Mouse (Mus musculus): ENCODE data around the gene Slc22a23. TPM values are rescaled to one million over a fixed set of nuclear protein-coding genes. Genes with fewer than 3 reads are reported as not detected.

Slc22a23 gene
- polyA plus RNA-seq, 1 experiment from 2014 or later, result 6.2 TPM

DNA sequence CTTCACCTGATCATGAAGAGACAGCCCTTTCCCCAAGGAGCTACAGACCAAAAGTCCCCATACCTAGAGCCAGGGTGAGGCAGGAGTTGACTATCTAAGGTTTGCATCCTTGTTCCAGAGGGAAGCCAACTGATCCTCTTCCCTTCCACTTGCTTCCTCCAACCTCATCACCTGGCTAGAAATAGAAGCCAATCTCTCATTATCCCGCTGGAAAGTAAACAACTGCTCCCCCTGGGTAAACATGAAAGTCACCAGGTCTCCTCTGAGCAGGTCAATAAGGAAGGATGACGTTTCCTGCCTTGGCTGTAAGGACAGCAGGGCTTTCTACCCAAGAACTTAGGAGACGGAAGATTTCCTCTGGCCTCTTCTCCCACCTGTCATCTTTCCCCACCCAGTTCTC, 98.2 kb downstream of the Slc22a23 start:
- Histone ChIP-seq H3K27me3 (no peaks in the 10 kb centered on the region), H3K36me3 (peaks cover 39% of the 10 kb centered on the region), H3K9ac (no peak overlapping the region), H3K27ac (no peak overlapping the region), H3K4me3 (replicated peaks) (no peak overlapping the region), H3K4me1 (replicated peaks) (peaks cover 36% of the 10 kb centered on the region), H3K9me3 (replicated peaks) (no peaks in the 10 kb centered on the region), H3K4me2 (no peak overlapping the region)
- ATAC-seq (ENCODE audit: low read depth), result no peak
- WGBS (ENCODE audit: insufficient replicate concordance), result 67% methylated on average over 3 of the region's 3 CpGs
- no peak for DNase-seq

DNA sequence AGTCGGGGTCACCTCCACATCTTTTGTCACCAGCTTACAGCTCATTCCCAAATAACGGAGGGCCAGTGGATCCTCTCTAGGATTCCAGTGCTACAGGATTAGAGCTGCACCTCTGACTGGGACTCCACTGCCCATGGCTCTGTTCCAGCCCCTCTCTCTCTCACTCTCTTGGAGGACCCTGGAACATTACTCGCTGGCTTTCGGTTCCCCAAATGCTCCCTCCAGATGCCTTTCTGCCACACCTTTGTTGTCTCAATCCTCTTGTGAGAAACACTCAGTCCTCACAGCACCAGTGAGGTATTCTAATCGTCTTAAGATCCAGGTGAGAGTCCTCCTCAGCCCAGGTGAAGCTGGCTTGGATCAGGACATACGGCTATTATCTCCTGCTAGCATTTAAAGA, 99.8 kb downstream of the Slc22a23 start:
- H3K27me3 ChIP-seq, result no peaks in the 10 kb centered on the region
- 88% methylated on average over 6 of the region's 6 CpGs for WGBS (ENCODE audit: insufficient replicate concordance)
- no peak overlapping the region for H3K4me2 ChIP-seq
- peaks cover 34% of the 10 kb centered on the region for H3K4me1 ChIP-seq (replicated peaks)
- no peak overlapping the region for H3K4me3 ChIP-seq (replicated peaks)
- no peaks in the 10 kb centered on the region for H3K9me3 ChIP-seq (replicated peaks)
- ATAC-seq (ENCODE audit: low read depth), result no peak
- H3K27ac ChIP-seq, result no peak overlapping the region
- peaks cover 32% of the 10 kb centered on the region; the same call in 1 of the 2 replicates for H3K36me3 ChIP-seq
- no peak for DNase-seq
- no peak overlapping the region for H3K9ac ChIP-seq

DNA sequence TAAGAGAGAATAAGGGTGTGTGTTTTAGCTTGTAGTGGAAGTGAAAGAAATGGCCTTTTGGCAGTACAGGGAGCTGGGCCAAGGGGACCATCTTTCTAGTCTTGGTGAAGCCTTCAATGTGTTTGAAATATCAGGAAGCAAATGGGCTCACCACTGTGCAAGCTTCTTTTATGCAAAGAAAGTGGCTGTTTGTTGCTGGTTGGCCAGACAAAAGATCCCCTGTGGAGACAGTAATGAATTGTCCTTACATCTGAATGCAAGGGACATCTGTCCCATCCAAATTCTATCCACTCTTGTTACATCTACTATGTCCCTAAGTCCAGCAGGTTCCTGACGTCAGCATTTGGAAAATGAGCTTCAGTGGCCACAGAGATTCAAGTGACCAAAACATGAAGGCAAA, 100.8 kb downstream of the Slc22a23 start:
- no peak for DNase-seq
- H3K36me3 ChIP-seq, result peaks cover 29% of the 10 kb centered on the region; the same call in 1 of the 2 replicates
- 84% methylated on average over 1 of the region's 1 CpGs for WGBS (ENCODE audit: insufficient replicate concordance)
- no peak overlapping the region for H3K4me3 ChIP-seq (replicated peaks)
- no peak overlapping the region for H3K9ac ChIP-seq
- peaks cover 32% of the 10 kb centered on the region for H3K4me1 ChIP-seq (replicated peaks)
- H3K27me3 ChIP-seq, result no peaks in the 10 kb centered on the region
- no peak overlapping the region for H3K27ac ChIP-seq
- H3K9me3 ChIP-seq (replicated peaks), result no peaks in the 10 kb centered on the region
- ATAC-seq (ENCODE audit: low read depth), result no peak
- H3K4me2 ChIP-seq, result no peak overlapping the region

DNA sequence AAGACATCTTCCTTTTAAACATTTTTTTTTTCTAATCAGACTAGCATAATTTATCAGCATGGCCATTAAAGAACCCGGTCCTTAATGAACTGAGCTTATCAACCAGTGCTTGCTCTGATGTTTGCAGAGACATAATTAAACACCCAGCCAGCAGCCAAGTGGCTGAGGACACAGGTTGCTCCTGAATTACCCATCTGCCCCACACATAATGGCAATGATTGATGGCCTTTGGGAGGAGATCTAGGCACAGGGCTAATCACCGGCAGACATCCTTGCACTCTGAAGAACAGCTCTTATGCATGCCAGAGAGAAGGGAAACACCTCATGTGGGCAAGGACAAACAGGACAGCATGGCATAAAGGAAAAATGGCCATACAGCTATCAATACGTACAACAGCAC, 102.8 kb downstream of the Slc22a23 start:
- ATAC-seq (ENCODE audit: low read depth), result no peak
- Histone ChIP-seq H3K9me3 (replicated peaks) (no peaks in the 10 kb centered on the region), H3K4me2 (no peak overlapping the region), H3K9ac (no peak overlapping the region), H3K4me1 (replicated peaks) (peaks cover 32% of the 10 kb centered on the region), H3K36me3 (peaks cover 26% of the 10 kb centered on the region; the same call in 1 of the 2 replicates), H3K27ac (no peak overlapping the region), H3K27me3 (no peaks in the 10 kb centered on the region), H3K4me3 (replicated peaks) (no peak overlapping the region)
- no peak for DNase-seq
- WGBS (ENCODE audit: insufficient replicate concordance), result 69% methylated on average over 3 of the region's 3 CpGs

DNA sequence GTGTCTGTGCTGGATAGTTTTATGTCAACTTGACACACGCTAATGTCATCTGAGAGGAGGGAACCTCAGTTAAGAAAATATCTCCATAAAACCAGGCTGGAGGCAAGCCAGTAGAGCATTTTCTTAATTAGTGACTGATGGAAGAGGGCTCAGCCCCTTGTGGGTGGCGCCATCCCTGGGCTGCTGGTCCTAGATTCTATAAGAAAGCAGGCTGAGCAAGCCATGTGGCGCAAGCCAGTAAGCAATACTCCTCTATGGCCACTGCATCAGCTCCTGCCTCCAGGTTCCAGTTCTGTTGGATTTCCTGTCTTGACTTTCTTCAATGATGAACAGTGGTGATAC, 104.9 kb downstream of the Slc22a23 start:
- no peak overlapping the region for H3K27ac ChIP-seq
- DNase-seq (no peak), ATAC-seq (ENCODE audit: low read depth) (no peak)
- H3K4me1 ChIP-seq (replicated peaks), result peaks cover 26% of the 10 kb centered on the region
- 77% methylated on average over 3 of the region's 3 CpGs for WGBS (ENCODE audit: insufficient replicate concordance)
- no peak overlapping the region for H3K4me2 ChIP-seq
- no peaks in the 10 kb centered on the region for H3K27me3 ChIP-seq
- no peaks in the 10 kb centered on the region for H3K9me3 ChIP-seq (replicated peaks)
- H3K9ac ChIP-seq, result no peak overlapping the region
- H3K36me3 ChIP-seq, result peaks cover 20% of the 10 kb centered on the region; the same call in 1 of the 2 replicates
- H3K4me3 ChIP-seq (replicated peaks), result no peak overlapping the region

DNA sequence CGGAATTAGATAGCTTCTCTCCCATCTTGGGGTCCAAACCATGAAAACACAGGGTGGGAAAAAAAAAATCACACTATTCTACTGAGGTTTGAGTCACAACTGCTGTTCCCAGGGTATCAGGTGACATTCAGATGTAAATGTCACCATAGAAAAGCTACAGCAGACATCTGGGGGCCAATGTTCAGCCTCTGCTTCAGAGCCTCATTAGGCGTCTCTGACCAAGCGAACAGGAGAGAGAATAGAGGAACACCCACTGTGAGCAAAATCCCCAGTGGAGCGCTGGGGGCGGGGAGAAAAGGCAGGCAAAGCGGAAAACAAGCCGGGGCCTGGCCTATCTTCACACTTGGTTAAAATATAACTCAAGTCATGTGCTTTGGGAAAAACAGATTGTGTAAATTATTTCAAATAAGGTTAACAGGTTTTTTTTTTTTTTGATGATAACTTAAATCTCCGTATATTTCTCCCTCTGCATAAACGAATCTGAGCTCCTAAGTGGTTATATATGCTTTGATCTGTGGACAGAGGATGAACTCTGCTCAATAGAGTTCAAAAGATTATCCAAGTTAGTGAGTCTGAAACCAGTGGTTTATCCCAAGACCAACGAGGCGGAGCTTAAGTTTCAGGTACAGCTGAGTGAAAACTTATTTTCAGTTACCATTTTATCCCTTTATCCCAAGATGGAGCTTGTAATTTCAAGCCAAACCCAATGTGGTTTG, 105.5 kb downstream of the Slc22a23 start:
- H3K27ac ChIP-seq, result peak overlapping the region; percentile 42; the same call in 1 of the 2 replicates
- DNase-seq (no peak), ATAC-seq (ENCODE audit: low read depth) (peak; percentile 22; the same call in 1 of the 2 replicates)
- H3K36me3 ChIP-seq, result peaks cover 24% of the 10 kb centered on the region; the same call in 1 of the 2 replicates
- H3K4me2 ChIP-seq, result 0 out of 2 replicates have a peak overlapping the region, but pooled peaks have one; percentile 3
- H3K9ac ChIP-seq, result no peak overlapping the region
- no peak overlapping the region for H3K4me3 ChIP-seq (replicated peaks)
- H3K9me3 ChIP-seq (replicated peaks), result no peaks in the 10 kb centered on the region
- WGBS (ENCODE audit: insufficient replicate concordance), result 78% methylated on average over 11 of the region's 11 CpGs
- H3K27me3 ChIP-seq, result no peaks in the 10 kb centered on the region
- H3K4me1 ChIP-seq (replicated peaks), result peaks cover 26% of the 10 kb centered on the region

DNA sequence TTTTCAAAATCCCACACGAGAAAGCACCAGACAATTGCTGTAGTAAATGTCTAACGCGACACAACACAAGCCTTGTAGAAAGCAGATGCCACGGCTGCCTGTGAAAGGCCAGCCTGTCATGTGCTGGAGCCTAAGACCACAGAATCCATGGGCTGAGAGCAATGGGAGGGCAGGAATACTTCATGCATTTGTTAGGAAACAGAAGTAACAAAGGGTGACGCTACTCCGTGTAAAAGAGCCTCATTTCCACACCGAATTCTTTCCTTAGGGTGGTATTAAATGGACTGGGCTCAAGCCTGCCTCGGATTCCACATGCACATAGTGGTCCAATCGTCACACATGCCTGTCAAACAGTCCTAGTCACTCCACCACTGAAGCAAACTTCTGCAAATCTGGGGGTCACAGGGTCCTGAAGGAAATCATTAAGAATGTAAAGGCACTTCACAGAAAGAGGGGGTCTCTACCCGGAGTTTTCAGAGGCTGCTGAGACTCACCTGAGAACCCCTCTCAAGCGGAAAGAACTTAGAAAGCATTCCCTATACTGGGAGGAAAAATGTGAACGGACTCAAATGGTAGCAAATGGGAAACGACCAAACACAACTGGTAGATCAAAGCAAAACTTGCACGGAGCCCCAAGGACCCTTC, 106.2 kb downstream of the Slc22a23 start:
- 60% methylated on average over 14 of the region's 14 CpGs for WGBS (ENCODE audit: insufficient replicate concordance)

DNA sequence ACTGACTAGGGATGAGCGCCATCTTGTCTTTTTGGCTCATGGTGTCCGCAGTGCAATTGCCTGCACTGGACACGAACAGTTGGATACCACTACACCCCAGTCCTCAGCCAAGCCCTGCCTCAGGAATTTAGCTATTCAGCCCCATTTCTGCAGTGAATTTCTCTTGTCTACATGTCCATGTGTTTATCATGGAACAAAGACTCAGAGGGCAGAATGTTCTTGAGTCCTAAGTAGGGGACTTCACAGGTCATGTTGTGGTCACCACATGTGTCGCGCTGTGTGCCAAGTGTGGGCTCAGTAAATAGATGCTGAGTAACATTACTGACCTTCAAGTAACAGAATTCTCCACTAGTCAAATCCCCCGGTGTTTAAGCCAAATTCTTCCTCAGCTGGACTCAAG, 109.9 kb downstream of the Slc22a23 start:
- no peak for DNase-seq
- no peaks in the 10 kb centered on the region for H3K9me3 ChIP-seq (replicated peaks)
- peaks cover 20% of the 10 kb centered on the region for H3K4me1 ChIP-seq (replicated peaks)
- no peak overlapping the region for H3K9ac ChIP-seq
- no peak for ATAC-seq (ENCODE audit: low read depth)
- WGBS (ENCODE audit: insufficient replicate concordance), result 92% methylated on average over 6 of the region's 6 CpGs
- H3K27ac ChIP-seq, result no peak overlapping the region
- H3K27me3 ChIP-seq, result no peaks in the 10 kb centered on the region
- H3K36me3 ChIP-seq, result peaks cover 9% of the 10 kb centered on the region; the same call in 1 of the 2 replicates
- no peak overlapping the region for H3K4me3 ChIP-seq (replicated peaks)
- no peak overlapping the region for H3K4me2 ChIP-seq

More for the DNA sequence above, 106.2 kb downstream of the Slc22a23 start:
- no peak overlapping the region for H3K9ac ChIP-seq
- ATAC-seq (ENCODE audit: low read depth) (no peak), DNase-seq (no peak)
- peak overlapping the region; percentile 42; the same call in 1 of the 2 replicates for H3K27ac ChIP-seq
- peaks cover 26% of the 10 kb centered on the region for H3K4me1 ChIP-seq (replicated peaks)
- H3K27me3 ChIP-seq, result no peaks in the 10 kb centered on the region
- no peak overlapping the region for H3K4me3 ChIP-seq (replicated peaks)
- H3K36me3 ChIP-seq, result peaks cover 20% of the 10 kb centered on the region; the same call in 1 of the 2 replicates
- 0 out of 2 replicates have a peak overlapping the region, but pooled peaks have one; percentile 3 for H3K4me2 ChIP-seq
- no peaks in the 10 kb centered on the region for H3K9me3 ChIP-seq (replicated peaks)

DNA sequence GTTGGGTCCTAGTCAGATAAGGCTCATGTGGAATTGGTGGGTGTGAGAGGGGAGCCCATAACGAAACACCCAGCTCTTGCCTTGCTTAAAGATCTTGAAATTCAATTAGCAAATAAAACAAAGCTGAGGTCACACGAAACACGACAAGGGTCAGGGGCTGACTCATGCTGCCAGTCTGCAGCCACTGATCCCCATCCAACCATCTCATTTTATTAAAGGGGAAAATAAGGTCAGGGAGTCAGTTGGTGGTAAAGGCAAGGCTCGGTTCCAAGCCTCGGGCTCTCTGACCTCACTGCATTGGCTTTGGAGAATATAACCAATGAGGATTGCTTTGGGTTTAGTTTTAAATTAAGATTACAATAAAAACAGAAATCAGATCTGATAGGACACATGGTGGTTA, 110.5 kb downstream of the Slc22a23 start:
- peaks cover 9% of the 10 kb centered on the region; the same call in 1 of the 2 replicates for H3K36me3 ChIP-seq
- H3K9me3 ChIP-seq (replicated peaks), result no peaks in the 10 kb centered on the region
- H3K4me3 ChIP-seq (replicated peaks), result no peak overlapping the region
- DNase-seq (no peak), ATAC-seq (ENCODE audit: low read depth) (no peak)
- no peak overlapping the region for H3K4me2 ChIP-seq
- H3K27ac ChIP-seq, result no peak overlapping the region
- H3K9ac ChIP-seq, result no peak overlapping the region
- no peaks in the 10 kb centered on the region for H3K27me3 ChIP-seq
- peaks cover 25% of the 10 kb centered on the region for H3K4me1 ChIP-seq (replicated peaks)
- WGBS (ENCODE audit: insufficient replicate concordance), result 74% methylated on average over 5 of the region's 5 CpGs

DNA sequence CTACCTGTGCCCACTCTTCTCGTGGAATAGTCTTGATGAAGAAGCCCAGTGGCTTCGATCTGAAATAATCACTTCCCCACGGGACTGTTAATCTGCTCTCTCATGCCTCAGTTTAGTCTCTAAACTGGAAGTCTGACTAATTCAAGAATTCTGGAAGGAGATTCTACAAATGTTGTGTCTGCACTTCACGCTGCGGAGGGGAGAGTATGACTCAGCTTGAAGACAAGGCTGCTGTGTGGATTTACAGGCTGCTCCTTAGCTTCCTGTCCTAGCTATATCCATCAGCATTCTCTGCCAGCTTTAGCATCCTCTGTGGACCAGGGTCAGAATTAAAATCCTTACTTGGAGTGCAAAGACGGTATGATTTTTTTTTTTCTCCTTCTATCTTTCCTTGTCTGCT, 112.0 kb downstream of the Slc22a23 start:
- no peaks in the 10 kb centered on the region for H3K27me3 ChIP-seq
- no peak overlapping the region for H3K4me3 ChIP-seq (replicated peaks)
- WGBS (ENCODE audit: insufficient replicate concordance), result 70% methylated on average over 6 of the region's 6 CpGs
- H3K4me2 ChIP-seq, result no peak overlapping the region
- no peak overlapping the region for H3K27ac ChIP-seq
- no peak overlapping the region for H3K9ac ChIP-seq
- peaks cover 9% of the 10 kb centered on the region; the same call in 1 of the 2 replicates for H3K36me3 ChIP-seq
- H3K9me3 ChIP-seq (replicated peaks), result no peaks in the 10 kb centered on the region
- H3K4me1 ChIP-seq (replicated peaks), result peaks cover 29% of the 10 kb centered on the region
- ATAC-seq (ENCODE audit: low read depth) (no peak), DNase-seq (no peak)

DNA sequence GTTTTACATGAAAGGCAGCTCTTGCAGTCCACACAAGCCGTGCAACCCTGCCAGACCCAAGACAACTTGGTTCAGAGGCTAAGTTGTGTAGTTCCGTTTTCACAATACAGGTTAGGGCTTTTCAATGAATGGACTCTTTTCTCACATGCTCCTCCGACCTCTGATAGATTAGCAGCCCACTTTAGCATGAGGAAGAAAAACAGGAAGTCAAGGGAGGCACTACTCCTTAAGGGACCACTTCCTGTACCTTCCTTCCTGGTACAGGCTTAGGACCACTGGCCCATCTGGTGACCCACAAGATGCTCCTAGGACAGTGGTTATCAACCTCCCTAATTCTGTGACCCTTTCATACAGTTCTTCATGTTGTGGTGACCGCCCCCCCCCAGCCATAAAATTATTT, 116.1 kb downstream of the Slc22a23 start:
- no peak for DNase-seq
- peaks cover 15% of the 10 kb centered on the region for H3K36me3 ChIP-seq
- no peak overlapping the region for H3K4me2 ChIP-seq
- WGBS (ENCODE audit: insufficient replicate concordance), result 34% methylated on average over 4 of the region's 4 CpGs
- no peak overlapping the region for H3K9ac ChIP-seq
- no peaks in the 10 kb centered on the region for H3K27me3 ChIP-seq
- peaks cover 39% of the 10 kb centered on the region for H3K4me1 ChIP-seq (replicated peaks)
- H3K27ac ChIP-seq, result peak overlapping the region; percentile 55
- H3K9me3 ChIP-seq (replicated peaks), result no peaks in the 10 kb centered on the region
- ATAC-seq (ENCODE audit: low read depth), result no peak
- H3K4me3 ChIP-seq (replicated peaks), result no peak overlapping the region
